Mouse (Mus musculus) embryonic fibroblast, embryonic 13.5 days (primary cell): ENCODE data around the gene Thtpa.

Source experiments
- CTCF ChIP-seq: IDR thresholded peaks from 2 replicates; pipeline ENCODE4 v1.5.1; 2011; ENCODE audit warnings: mild to moderate bottlenecking, control low read depth, low read length, moderate library complexity, borderline replicate concordance; ENCODE audit not compliant: insufficient read depth
- POLR2A ChIP-seq: IDR thresholded peaks from 2 replicates; pipeline ENCODE4 v1.6.1; 2011; ENCODE audit warnings: low read depth, mild to moderate bottlenecking, control low read depth, low read length, moderate library complexity

GRCm38 (mm10) chr14:55059931-55060330, 34.7 kb upstream of the Thtpa start:
- TF ChIP-seq CTCF (no peak), POLR2A (no peak)
